Mouse (Mus musculus) thymus, postnatal 25 days (tissue): ENCODE results near the gene Orai3.
"Not testable (repeated sequence)": the region's sequence is repeated elsewhere in the genome, so short reads cannot be mapped to it uniquely, and the experiment has no call there.

Experiments
- DNase-seq: peaks from one replicate; pipeline ENCODE4 v3.0.0; 2022

Orai3 gene

DNA sequence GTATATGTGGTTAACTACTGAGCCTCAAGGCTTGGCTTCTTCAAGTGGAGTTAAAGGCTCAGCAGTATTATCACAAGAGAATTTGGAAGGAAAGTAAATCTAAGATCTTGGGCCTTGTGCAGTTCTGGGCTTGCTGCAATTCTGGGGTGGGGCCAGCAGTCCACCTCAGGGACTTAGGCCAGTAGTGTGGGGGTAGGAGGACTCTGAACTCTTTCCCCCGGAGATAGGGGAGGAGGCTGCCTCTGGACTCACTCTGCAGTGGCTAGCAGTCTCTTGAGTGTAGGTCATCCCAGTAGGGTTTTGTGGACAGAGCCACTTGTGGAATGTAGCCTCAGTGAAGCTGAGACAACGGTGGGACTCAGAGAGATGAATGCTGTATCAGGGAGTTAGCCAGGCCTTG is 3.9 kb upstream of the Orai3 start:
- DNase-seq: no peak

DNA sequence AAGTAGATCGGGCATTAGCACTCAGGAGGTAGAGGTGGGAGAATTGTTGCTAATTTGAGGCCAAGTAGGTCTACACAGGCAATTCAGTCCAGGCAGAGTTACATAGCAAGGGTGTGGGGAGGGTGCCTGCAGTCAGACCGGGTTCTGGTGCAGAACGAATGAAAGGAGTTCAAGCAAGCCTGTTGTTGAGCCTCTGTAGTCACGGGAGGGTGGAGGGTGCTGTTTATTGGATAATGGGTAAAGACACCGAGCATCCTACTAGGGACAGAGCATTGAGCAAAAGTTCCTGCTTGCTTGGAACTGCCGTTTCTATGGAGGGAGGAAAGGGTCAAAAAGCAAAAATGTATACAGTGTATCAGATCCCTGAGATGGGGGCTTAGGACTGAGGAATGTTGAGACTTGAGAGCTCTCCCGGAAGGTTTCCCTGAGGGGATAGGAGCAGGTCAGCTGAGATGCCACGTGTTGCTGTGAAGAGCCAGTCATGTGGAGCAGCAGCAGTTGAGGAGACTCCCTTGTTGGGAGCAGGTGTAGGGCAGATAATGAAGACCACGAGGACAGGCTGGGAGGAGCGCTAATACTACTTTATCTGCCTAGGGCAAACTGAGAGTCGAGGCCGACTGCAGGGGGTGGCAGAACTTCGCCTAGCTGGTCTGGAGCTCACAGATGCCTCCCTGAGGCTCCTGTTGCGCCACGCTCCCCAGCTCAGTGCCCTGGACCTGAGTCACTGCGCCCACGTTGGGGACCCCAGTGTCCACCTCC is 2.6 kb upstream of the Orai3 start:
- no peak for DNase-seq

DNA sequence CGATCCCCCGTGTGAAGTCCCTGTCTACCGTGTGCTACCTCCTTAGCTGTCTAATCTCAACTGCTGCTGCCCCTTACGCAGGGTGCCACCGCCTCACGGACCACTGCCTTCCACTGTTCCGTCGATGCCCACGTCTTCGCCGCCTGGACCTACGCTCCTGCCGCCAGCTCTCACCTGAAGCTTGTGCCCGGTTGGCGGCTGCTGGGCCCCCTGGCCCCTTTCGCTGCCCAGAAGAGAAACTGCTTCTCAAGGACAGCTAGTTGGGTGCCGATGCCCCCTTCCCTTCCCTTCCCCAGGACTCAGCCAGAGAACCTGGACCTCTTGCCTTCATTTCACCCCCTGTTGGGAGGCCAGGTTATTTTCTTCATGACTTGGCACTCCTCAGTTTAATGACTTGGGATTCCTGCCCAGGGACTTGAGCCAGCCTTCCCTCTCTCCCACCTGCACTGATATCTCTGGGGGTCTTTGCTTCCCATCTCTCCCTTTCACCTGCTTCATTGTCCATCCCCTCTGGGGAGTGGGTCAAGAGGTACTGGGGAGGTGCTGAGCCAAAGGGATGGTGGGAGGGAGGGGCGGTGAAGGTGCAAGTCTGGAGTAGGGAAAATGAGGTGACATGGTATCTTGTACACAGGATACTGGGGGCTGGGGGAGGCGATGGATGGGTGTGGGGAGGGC is 1.8 kb upstream of the Orai3 start:
- DNase-seq: no peak

DNA sequence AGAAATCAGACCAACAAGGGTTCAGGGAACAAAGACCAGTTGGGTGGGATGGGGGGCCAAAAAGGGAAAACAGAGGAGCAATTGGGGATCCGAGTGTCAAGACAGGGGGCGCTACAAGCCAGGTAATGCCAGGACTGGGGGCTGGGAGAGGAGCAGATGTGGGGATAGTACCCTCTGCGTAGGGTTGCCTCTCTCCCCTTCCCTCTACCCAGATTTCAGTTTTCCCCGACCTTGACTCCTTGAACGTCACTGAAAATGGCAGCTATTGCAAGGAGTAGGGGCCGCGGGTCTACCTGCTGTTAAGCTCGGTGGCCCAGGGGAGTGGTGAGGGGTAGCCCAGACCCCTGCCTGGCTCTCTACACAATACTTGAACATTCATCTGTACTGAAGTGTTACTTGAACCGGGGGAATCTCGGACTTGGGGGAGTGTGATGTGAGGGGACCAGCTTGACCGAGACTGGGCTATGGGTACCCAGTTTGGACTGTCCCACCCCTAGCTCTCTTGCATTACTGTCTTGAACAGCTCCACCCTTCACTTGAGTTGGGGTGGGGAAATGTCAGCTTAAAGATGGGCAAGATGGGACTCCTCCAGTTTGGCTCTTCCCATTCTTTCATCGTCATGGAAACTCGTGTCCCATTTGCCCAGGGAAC is 1.1 kb upstream of the Orai3 start:
- peak; percentile 37 for DNase-seq

DNA sequence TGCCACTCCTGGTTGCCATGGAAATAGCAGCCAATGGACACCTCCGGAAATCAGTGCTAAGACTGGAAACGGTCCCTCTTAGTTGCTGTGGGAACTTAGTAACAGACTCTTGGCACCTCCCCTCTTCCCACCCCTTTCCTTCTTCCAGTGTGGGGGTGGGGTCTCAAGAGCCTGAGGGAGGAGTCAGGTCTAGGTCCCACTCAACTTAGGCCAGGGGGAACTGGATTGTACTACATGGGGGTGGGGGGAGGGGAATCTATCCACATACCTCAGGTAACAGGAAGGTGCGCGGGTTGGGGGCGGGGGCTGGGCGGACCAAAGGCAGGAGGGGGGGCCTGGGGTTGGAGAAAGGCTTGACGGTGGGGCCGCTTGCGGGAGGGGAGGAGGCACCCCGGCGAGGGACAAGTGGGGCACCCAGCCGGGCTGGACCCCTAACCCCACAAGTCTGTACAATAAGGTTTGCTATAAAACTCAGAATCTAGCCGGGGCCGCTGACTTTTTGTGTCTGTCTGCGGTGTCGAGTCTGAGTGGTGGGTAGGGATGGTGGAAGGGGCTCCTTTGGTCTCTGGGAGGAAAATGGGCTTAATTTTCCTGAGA is 520 bp upstream of the Orai3 start:
- DNase-seq: peak; percentile 49

DNA sequence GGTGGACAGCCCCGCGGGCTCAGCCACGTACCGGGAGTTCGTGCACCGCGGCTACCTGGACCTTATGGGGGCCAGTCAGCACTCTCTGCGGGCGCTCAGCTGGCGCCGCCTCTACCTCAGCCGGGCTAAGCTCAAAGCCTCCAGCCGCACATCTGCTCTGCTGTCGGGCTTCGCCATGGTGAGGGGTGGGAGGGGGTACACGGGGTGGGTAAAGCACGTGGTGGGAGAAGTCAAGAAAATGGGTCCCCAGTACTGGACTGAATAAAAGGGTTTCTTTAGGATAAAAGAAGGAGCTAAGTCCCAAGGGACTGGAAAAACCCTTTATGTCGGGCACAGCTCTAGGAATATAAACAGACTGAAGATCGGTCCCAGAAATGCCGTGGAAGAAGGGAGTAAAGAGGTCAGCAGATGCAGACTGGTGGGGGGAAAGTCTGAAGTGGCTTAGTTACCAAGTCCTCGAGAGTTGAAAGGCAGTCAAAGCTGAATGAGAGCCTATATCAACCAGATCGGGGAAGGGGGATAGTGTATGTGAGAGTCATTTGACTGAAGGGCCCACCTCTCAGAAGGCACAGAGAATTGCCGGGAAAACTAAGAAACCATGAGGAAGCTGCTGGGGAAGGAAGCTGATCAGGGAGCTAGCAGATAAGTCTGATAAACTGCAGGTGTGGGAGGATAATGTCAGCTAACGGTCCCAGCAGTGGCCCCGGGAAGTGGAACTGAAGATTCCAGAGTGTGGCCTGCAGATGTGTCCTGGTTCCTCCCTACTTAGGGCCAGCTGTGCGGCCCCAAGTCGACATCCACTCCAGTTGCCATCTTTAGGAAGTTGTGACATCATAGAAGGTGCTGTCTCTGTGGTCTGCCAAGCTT is 657 bp downstream of the Orai3 start:
- peak; percentile 13 for DNase-seq

DNA sequence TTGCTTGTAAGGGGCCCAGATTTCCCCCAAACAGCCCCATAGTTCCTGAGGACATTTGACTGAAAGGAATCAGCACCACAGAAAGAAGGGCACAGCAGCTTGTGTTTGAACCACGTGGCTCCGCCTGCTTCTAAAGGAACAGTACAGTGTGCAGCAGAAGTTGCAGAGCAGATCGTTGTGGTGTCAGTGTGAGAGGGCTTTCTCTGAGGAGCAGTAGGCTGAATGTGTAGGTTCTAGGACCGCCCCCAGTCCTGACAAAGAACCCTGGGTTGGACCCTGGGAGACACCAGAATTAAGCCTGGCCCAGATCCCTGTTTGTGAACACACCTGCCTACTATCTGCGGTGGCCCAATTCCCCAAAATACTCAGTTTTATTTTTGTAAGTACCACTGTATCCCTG is 1.6 kb downstream of the Orai3 start:
- peak; percentile 18 for DNase-seq

DNA sequence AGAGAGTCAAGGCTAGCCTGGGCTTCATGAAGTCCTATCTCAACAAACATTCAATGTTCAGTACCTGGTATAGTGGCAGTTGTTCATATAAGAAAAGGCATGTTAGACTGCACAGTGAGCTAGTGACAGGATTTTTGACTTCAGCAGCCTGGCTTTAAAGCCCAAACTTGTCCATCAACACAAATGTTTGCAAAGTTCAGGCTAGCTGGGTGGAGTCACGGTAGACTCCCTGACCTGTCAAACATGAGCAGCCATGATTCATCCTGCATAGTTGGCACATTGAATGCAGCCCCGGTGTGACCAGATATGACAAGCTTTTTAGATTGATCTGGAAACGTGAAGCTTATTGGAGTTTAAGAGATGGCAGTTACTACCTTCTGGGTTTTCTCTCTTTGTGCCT is 2.5 kb downstream of the Orai3 start:
- DNase-seq: no peak

DNA sequence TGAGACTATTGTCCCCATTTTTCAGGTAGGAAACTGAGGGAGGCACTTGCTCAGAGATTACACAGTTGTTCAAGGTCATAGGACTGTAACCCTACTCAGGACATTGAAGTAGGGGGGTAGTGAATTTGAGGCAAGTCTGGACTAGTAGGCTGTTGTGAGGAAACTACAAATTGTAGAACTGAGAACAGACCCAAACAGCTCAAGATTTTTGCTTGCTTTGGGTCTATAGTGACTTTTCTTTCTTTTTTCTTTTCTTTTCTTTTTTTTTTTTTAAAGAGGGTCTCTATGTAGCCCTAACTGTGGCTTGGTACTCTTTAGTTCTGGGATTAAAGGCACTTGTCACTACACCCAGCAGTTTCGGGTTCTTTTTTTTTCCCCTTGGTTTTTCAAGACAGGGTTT is 2.9 kb downstream of the Orai3 start:
- DNase-seq: no peak

DNA sequence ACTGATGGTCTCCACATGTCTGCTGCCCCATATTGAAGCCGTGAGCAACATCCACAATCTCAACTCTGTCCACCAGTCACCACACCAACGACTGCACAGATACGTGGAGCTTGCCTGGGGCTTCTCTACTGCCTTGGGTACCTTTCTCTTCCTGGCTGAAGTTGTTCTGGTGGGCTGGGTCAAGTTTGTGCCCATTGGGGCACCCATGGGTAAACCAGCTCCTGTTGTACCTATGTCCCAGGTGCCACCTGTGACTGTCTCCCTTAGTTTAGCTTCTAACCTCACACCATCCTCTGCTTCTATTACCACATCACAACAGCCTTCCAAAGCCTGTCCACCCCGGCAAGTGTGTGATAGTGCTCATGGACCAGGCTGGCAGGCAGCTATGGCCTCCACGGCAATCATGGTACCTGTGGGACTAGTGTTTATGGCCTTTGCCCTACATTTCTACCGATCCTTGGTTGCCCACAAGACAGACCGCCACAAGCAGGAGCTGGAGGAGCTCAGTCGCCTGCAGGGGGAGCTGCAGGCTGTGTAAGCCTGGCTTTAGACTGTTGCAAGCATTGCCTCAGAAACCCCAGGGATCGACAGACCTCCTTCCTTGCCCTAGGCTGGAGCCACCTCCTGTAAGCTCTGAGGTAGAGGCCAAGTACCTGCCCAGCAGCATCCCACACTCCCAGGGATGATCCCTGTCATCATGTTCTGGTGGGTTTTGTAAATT is 4.2 kb downstream of the Orai3 start:
- peak; percentile 79 for DNase-seq

DNA sequence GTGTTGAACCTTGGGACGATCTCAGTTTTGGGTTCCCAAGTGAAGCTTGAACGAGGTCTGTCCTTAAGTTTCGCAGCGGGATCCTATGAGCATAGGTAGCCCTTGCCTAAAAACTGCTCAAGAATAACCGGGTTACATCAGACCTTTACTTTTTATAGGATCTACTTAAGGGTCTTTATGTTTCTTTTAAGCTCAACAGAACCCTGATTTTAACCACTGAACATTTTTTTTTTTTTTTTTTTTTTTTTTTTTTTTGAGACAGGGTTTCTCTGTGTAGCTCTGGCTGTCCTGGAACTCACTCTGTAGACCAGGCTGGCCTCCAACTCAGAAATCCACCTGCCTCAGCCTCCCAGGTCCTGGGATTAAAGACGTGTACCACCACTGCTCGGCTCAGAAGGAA is 6.2 kb downstream of the Orai3 start:
- not testable (repeated sequence) for DNase-seq

DNA sequence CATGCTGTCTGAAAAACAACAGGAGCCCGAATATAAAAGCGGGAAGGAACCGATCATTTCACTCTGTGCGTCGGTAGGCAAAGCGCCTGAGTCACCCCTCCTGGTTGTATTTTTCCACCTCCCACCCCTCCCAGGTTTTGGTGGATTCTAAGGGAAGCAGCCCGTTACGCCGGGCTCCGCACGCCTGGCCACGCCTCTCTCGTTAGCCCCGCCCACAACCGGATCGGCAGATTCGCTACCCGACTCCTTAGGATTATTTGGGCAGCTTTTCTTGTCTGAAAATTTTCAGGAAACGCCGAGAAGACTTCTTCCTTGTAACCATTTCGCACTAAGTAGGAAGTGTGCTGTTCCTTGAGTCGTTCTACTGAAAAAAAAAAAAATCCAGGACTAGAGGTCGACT is 6.8 kb downstream of the Orai3 start, which contains the start of gene Setd1a:
TSS of gene Setd1a (plus strand) at position 245 of the 400 bp plus-strand sequence.
- DNase-seq: peak; percentile 86

DNA sequence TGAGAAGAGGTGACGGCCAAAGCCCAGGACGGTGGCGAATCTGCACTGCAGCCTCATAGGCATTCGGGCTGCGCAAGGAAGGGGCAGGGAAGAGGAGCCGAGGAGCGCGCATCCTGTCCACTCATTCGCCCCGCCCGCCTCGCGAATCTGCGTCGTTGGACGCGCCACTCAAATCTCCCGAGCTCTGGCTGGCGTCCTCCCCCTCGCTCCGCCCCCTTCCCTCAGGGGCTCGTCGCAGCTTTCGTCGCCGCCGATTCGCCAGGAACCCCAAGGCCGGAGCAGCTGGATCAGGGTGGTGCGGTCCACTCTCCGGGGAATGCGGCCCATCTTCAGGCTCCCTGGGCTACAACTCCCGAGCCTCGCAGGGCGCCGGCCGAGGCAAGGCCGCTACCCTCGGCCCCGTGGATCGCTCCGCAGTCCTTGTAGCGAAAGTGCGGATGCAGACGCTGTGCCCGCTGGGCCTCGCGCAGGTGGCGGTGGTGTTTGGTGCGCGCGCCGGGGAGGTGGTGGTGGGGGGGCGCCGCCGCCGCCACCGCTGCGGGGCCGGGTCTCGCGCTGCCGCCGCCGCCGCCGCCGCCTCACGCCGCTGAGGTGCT is 7.4 kb downstream of the Orai3 start:
- DNase-seq: peak; percentile 95

DNA sequence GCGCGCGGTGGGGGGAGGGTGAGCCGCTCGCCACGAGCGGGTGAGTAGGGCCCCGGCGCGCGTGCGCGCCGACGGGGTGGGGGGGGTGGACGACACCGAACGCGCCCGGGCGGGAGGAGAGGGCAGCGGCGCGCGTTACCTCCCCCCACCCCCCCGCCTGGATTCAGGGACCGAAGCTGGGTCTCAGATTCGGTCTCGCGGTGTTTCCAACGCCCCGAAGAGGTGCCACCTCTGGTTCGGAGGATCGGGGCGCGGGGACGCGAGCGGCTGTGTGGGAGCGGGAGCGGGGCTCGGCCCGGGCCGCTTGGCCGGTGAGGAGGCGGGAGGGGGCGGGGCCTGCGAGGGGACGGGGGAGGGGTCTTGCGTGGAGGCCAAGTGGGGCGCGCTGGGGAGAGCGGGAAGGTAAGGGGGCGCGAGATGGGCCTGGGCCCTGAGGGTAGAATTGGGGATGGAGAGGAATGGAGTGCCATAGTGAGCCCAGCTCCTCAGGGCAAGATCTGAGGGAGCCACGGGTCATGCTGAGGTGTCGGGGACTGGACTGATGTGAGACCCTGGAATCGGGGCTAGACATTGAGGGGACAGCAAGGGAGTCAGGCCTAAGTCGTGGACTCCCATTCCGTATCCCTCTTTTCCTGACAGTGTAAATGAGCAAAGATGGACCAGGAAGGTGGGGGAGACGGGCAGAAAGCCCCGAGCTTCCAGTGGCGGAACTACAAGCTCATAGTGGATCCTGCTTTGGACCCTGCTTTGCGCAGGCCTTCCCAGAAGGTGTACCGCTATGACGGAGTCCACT is 8.1 kb downstream of the Orai3 start:
- peak; percentile 60 for DNase-seq

DNA sequence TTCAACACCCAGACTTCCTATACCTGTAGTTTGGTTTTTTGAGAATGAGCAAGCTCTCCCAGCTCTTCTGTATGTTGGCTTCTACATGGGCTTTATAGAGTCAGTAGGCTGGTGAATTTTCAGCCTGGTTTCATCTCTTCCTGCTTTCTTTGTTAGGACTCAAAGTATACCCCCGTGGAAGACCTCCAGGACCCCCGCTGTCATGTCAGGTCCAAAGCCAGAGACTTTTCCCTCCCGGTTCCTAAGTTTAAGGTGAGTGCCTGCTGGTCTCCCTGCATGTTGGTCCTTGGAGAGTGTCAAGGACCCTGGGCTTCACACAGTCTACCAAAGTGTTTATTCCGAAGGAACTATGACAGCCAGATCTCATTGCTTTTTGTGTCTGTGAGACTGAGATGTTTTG is 8.7 kb downstream of the Orai3 start:
- no peak for DNase-seq

DNA sequence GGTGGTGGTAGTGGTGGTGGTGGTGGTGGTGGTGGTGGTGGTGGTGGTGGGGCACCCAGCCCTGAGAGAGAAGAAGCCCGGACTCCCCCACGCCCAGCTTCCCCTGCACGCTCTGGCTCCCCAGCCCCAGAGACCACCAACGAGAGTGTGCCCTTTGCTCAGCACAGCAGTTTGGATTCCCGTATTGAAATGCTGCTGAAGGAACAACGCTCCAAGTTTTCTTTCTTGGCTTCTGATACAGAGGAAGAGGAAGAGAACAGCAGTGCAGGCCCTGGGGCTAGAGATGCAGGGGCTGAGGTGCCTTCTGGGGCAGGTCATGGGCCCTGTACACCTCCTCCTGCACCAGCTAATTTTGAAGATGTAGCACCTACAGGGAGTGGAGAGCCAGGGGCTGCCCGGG is 15.7 kb downstream of the Orai3 start, which contains the start of gene Gm49388:
TSS of gene Gm49388 (plus strand) at position 301 of the 400 bp plus-strand sequence.
- no peak for DNase-seq

DNA sequence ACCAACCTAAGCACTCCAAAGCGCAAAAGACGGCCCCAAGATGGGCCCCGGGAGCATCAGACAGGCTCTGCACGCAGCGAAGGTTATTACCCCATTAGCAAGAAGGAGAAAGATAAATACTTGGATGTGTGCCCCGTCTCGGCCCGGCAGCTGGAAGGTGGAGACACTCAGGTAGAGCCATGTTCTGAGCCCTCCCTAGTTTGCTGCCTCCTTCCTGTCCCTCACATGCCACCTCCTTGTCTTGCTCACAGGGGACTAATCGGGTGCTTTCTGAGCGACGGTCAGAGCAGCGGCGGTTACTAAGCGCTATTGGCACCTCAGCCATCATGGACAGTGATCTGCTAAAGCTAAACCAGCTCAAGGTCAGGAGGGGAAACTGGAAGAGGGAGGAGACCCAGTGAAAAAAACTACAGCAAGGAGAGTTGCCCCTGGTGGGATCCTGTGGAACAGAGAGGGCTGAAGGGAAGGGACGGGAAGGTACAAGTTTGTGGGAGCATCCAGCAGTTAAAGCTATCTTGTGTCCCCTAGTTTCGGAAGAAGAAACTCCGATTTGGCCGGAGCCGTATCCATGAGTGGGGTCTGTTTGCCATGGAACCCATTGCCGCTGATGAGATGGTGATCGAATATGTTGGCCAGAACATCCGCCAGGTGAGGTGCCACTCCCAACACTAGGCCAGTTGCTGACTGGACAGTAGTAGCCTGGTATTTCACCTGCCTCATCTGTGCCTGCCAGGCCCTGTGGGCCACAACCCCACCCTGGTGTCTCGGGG is 27.6 kb downstream of the Orai3 start:
- DNase-seq: no peak

DNA sequence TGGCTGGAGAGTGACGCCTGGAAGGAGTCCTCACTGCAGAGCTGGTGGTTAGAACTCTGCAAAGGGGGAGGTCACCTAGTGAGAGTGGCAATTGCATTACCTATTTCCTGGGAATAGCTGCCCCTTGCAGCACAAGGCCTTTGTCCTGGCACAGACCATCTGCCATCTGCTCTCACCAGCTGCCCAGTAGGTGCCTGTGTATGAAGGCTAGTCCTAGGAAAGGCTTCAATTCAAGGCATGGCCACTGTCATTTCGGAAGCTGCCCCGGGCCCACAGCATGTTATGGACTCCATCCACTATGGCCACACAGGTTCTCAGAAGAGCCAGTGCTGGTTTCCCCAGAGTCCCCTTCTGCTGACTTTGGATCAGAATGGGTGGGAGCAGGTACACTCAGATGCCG is 29.0 kb downstream of the Orai3 start:
- DNase-seq: no peak

DNA sequence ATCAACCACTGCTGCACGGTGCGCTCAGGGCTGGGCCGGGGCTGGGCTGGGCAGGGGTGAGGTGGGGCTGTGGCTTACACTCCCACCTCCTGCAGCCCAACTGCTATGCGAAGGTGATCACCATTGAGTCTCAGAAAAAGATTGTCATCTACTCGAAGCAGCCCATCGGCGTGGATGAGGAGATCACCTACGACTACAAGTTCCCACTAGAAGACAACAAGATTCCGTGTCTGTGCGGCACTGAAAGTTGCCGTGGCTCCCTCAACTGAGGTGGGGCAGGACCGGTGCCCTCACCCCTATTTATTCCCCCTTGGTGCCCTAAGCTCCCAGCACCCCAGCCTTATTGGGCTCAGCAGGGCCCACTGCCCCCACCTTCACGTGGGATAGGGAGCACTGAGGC is 29.6 kb downstream of the Orai3 start:
- no peak for DNase-seq

DNA sequence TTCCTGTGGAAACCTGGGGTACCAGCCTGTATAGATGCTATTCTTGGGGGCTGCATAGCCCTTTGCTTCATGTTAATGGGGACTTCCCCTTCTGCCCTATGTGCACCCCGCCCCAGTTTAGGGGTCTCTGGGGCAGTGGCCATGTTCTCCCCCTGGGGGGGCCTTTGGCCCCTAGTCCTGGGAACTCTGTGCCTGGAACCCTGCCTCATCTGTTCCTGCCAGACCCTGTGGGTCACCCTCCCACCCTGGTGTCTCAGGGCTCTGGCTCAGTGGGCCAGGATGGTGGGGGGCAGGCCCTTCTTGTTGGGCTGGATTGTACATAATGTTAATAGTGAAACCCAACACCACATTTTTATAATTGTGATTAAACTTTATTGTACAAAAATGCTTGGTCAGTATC is 30.1 kb downstream of the Orai3 start:
- no peak for DNase-seq
